Mouse (Mus musculus): ENCODE data around the gene Nox3.

GRCm38 (mm10) chr17:3616329-3617216 lies 79.5 kb downstream of the Nox3 start:
- TF ChIP-seq CTCF (IDR thresholded peaks at IDR 0.05; ENCODE audit: low read depth, low read length): no peak
- no peak for TF ChIP-seq POLR2A (IDR thresholded peaks at IDR 0.05; ENCODE audit: extremely low read depth, insufficient read depth, low read length)
